Mouse (Mus musculus) liver, adult 2 months (tissue): ENCODE results near the gene Gm10139. TPM values are rescaled to one million over a fixed set of nuclear protein-coding genes. Genes with fewer than 3 reads are reported as not detected.
"Not testable (repeated sequence)": the region's sequence is repeated elsewhere in the genome, so short reads cannot be mapped to it uniquely, and the experiment has no call there.

ENCODE experiments used
- DNase-seq: peaks from one replicate; pipeline ENCODE4 v3.0.0-alpha.2; 2011; ENCODE audit warnings: low read depth, low spot score; ENCODE audit errors: extremely low read depth
- H3K27ac ChIP-seq: fragments of 200-500 bp; replicated peaks from 2 replicates; pipeline ENCODE4 v1.5.1; 2012; ENCODE audit warnings: low read depth, mild to moderate bottlenecking, control low read depth, inconsistent platforms, low read length; ENCODE audit not compliant: insufficient read depth
- H3K27me3 ChIP-seq: fragments of 200-500 bp; 2 replicates; pipeline ENCODE4 v1.6.1; 2012; ENCODE audit warnings: mild to moderate bottlenecking, moderate library complexity, low read length, inconsistent platforms; ENCODE audit not compliant: control insufficient read depth, insufficient read depth
- H3K36me3 ChIP-seq: fragments of 200-500 bp; 2 replicates; pipeline ENCODE4 v1.6.1; 2012; ENCODE audit warnings: low read length, inconsistent platforms; ENCODE audit not compliant: control insufficient read depth, insufficient read depth
- H3K4me1 ChIP-seq: fragments of 200-500 bp; 2 replicates; pipeline ENCODE4 v1.6.1; 2011; ENCODE audit warnings: low read length; ENCODE audit not compliant: control insufficient read depth, insufficient read depth
- H3K4me3 ChIP-seq: fragments of 200-500 bp; 2 replicates; pipeline ENCODE4 v1.5.1; 2011; ENCODE audit warnings: low read depth, mild to moderate bottlenecking, control low read depth, low read length, moderate library complexity; ENCODE audit not compliant: insufficient read depth
- H3K79me2 ChIP-seq: fragments of 200-500 bp; 2 replicates; pipeline ENCODE4 v1.6.1; 2012; ENCODE audit warnings: inconsistent platforms, mild to moderate bottlenecking, low read length, moderate library complexity; ENCODE audit not compliant: control insufficient read depth, insufficient read depth
- H3K9ac ChIP-seq: fragments of 200-500 bp; 2 replicates; pipeline ENCODE4 v1.6.1; 2012; ENCODE audit warnings: low read depth, mild to moderate bottlenecking, control low read depth, inconsistent platforms, low read length
- WGBS: fragments of 180-500 bp; shearing (Covaris S2); methylation state at CpG from one replicate; pipeline ENCODE4 v1.1.7; 2018; 5-methylcytosine and 5-hydroxymethylcytosine counted together
- polyA plus RNA-seq: library from polyadenylated mRNA; depleted of rRNA; stranded (reverse); fragments of >200 nt; gene quantifications from 2 replicates; pipeline ENCODE4 v1.2.3, GENCODE M21; 2012; rRNA removed
- total RNA-seq: library from RNA; depleted of rRNA; stranded (reverse); fragments of >200 nt; gene quantifications from 2 replicates; pipeline ENCODE4 v1.2.3, GENCODE M21; 2014; rRNA removed

The Gm10139 gene
- total RNA-seq (not detected in 2 replicates), polyA plus RNA-seq (not detected in 2 replicates)

DNA sequence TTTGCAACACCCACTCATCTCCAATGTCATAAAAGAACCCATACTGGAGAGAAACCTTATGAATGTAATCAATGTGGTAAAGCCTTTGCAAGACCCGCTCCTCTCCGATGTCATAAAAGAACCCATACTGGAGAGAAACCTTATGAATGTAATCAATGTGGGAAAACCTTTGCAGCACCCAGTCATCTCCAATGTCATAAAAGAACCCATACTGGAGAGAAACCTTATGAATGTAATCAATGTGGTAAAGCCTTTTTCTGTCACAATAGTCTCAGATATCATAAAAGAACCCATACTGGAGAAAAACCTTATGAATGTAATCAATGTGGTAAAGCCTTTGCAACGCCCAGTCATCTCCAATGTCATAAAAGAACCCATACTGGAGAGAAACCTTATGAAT, at the start of gene Gm10139:
Gene Gm10139, plus strand, starts transcription at position 301 of the 400 bp plus-strand sequence.
- DNase-seq, H3K4me1 ChIP-seq, H3K79me2 ChIP-seq, H3K9ac ChIP-seq, H3K27ac ChIP-seq, H3K27me3 ChIP-seq, H3K36me3 ChIP-seq, H3K4me3 ChIP-seq: not testable (repeated sequence)
- 59% methylated on average over 1 of the region's 3 CpGs for WGBS

DNA sequence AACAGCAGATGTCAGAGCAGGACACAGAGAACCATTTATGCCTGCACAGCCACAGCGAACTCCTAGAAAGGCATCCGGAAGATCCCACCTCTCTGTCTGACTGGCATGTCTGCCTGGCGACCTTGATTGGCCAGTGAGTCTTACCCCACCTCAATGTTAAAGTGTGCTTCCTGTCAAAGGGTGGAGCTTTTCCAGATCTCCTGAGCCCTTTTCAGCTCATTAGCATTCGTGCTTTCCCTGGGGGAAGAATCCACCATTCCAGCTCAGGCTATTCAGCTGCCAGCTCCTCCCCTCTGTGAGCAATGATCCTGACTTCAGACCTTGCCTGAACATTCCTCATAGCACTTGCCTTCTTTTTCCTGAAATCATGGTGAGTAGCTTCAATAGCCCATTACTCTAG, 45.2 kb downstream of the Gm10139 start:
- not testable (repeated sequence) for H3K36me3 ChIP-seq, H3K4me1 ChIP-seq, H3K4me3 ChIP-seq, H3K27ac ChIP-seq, H3K79me2 ChIP-seq, H3K9ac ChIP-seq, DNase-seq, H3K27me3 ChIP-seq
- 65% methylated on average over 4 of the region's 4 CpGs for WGBS

Other genes starting within 250 kb of the Gm10139 start
- gene Zfp369, start 233.9 kb upstream of the Gm10139 start, total RNA-seq: 17.0 and 18.7 TPM in 2 replicates
- gene Zfp369, start 233.9 kb upstream of the Gm10139 start, polyA plus RNA-seq: 8.9 and 10.9 TPM in 2 replicates